Mouse (Mus musculus): Measurements from ENCODE around the gene Fblim1. TPM values are rescaled to one million over a fixed set of nuclear protein-coding genes. Genes with fewer than 3 reads are reported as not detected.
A peak's percentile ranks its signal among the peaks of the same experiment; 100 is the strongest.

Gene Fblim1
- polyA plus RNA-seq, 1 experiment from 2014 or later: 58.1 TPM

DNA sequence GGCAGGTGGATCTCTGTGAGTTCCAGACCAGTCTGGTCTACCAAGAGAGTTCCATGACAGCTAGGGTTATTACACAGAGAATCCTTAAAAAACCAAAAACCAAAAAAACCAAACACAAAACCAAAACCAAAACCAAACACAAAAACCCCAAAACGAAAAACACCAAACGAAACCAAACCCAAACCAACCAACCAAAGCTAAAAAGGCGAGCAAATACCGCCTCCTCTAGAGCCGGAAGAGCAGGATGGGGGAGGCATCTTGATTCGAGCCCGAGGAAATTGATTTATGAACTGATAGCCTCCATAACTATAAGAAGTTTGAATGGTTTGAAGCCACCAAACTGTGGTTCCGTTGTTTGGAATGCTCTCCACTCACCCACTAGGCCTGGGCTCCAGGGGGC, 22.0 kb downstream of the Fblim1 start:
- H3K27me3 ChIP-seq (ENCODE audit: insufficient read depth, low read length): no peaks in the 10 kb centered on the region
- no peak overlapping the region for H3K9ac ChIP-seq (ENCODE audit: low read depth, low read length)
- no peak overlapping the region for H3K27ac ChIP-seq
- no peak overlapping the region for H3K4me3 ChIP-seq (replicated peaks; ENCODE audit: low read depth, low read length)
- no peaks in the 10 kb centered on the region for H3K9me3 ChIP-seq (replicated peaks; ENCODE audit: low read length)
- no peak for DNase-seq (ENCODE audit: low spot score)
- H3K36me3 ChIP-seq (ENCODE audit: insufficient read depth, low read length): peaks cover 43% of the 10 kb centered on the region; the same call in 1 of the 2 replicates
- no peaks in the 10 kb centered on the region for H3K4me1 ChIP-seq (replicated peaks; ENCODE audit: insufficient read depth, low read length)
- no peak for TF ChIP-seq CTCF (IDR thresholded peaks at IDR 0.05; ENCODE audit: low read depth)
- no peak for ATAC-seq (replicated peaks; ENCODE audit: low FRiP score, low read depth)
- no peak overlapping the region for H3K4me2 ChIP-seq (ENCODE audit: low read length)
- 86% methylated on average over 8 of the region's 8 CpGs for WGBS

DNA sequence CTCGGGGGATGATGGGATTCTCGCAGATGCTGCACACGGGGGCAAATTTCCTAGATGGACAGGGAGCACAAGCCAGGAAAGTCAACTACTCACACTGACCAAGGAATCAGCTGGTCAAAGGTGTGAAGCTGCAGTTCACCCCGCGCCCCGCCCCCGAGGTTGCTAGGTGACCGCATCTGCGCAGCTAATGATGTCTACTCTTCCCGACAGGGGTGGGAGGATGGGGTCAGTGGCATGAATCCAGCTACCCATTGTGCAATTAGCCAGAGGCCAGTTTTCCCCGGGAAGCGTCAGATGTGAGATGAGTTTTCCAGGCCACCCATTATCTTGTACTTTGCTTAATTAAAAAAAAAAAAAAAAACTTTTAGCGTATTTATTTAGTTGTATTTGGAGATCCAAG, 24.8 kb downstream of the Fblim1 start:
- no peak overlapping the region for H3K9ac ChIP-seq (ENCODE audit: low read depth, low read length)
- no peak for DNase-seq (ENCODE audit: low spot score)
- no peaks in the 10 kb centered on the region for H3K9me3 ChIP-seq (replicated peaks; ENCODE audit: low read length)
- 86% methylated on average over 13 of the region's 13 CpGs for WGBS
- H3K4me3 ChIP-seq (replicated peaks; ENCODE audit: low read depth, low read length): no peak overlapping the region
- no peaks in the 10 kb centered on the region for H3K4me1 ChIP-seq (replicated peaks; ENCODE audit: insufficient read depth, low read length)
- no peak for TF ChIP-seq CTCF (IDR thresholded peaks at IDR 0.05; ENCODE audit: low read depth)
- H3K4me2 ChIP-seq (ENCODE audit: low read length): no peak overlapping the region
- ATAC-seq (replicated peaks; ENCODE audit: low FRiP score, low read depth): no peak
- H3K27ac ChIP-seq: no peak overlapping the region
- peaks cover 33% of the 10 kb centered on the region; the same call in 1 of the 2 replicates for H3K36me3 ChIP-seq (ENCODE audit: insufficient read depth, low read length)
- H3K27me3 ChIP-seq (ENCODE audit: insufficient read depth, low read length): no peaks in the 10 kb centered on the region

DNA sequence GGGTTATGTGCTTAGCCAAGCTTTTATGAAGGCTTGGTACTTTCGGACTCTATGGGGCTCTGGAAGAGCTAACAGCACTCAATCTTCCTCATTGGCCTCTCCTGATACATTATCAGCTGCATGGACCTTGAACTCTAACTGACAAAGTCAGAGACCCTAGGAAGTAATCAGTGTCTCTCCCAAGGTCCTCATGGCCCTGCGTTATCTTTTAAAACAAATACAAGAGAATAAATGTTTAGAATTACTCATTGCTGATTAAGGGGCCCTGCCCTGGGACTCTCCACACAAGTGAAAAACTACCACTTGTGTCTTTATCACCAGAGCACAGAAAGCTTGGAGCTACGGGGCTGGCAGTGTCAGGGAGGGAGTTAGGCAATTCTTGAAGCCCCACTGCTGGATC, 27.1 kb downstream of the Fblim1 start:
- no peak overlapping the region for H3K9ac ChIP-seq (ENCODE audit: low read depth, low read length)
- no peak for TF ChIP-seq CTCF (IDR thresholded peaks at IDR 0.05; ENCODE audit: low read depth)
- H3K9me3 ChIP-seq (replicated peaks; ENCODE audit: low read length): no peaks in the 10 kb centered on the region
- H3K27me3 ChIP-seq (ENCODE audit: insufficient read depth, low read length): no peaks in the 10 kb centered on the region
- DNase-seq (ENCODE audit: low spot score): no peak
- WGBS: 67% methylated on average over 3 of the region's 3 CpGs
- no peak for ATAC-seq (replicated peaks; ENCODE audit: low FRiP score, low read depth)
- H3K27ac ChIP-seq: no peak overlapping the region
- no peak overlapping the region for H3K4me3 ChIP-seq (replicated peaks; ENCODE audit: low read depth, low read length)
- no peak overlapping the region for H3K4me2 ChIP-seq (ENCODE audit: low read length)
- peaks cover 6% of the 10 kb centered on the region; the same call in 1 of the 2 replicates for H3K4me1 ChIP-seq (replicated peaks; ENCODE audit: insufficient read depth, low read length)
- peaks cover 25% of the 10 kb centered on the region; the same call in 1 of the 2 replicates for H3K36me3 ChIP-seq (ENCODE audit: insufficient read depth, low read length)

DNA sequence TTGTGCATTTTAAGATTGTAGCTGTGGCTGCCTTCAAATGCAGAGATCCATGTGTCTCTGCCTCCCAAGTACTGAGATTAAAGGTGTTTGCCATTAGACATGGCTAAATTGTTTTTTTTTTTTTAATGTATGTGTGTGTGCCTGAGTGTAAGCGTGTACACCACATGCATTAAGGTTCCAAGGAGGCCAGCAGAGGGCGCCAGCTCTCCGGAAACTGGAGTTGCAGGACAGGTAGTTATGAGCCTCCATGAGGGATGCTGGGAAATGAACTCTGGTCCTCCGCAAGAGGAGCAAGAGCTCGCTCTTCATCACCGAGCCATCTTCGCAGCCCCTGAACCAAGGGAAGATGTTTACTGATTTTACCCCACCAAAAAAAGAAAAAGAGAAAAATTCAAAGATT, 29.0 kb downstream of the Fblim1 start:
- Histone ChIP-seq H3K9ac (ENCODE audit: low read depth, low read length) (no peak overlapping the region), H3K27ac (no peak overlapping the region), H3K27me3 (ENCODE audit: insufficient read depth, low read length) (no peaks in the 10 kb centered on the region), H3K36me3 (ENCODE audit: insufficient read depth, low read length) (0 out of 2 replicates have a peak, but pooled peaks cover 11% of the 10 kb centered on the region), H3K9me3 (replicated peaks; ENCODE audit: low read length) (no peaks in the 10 kb centered on the region), H3K4me1 (replicated peaks; ENCODE audit: insufficient read depth, low read length) (peaks cover 6% of the 10 kb centered on the region; the same call in 1 of the 2 replicates), H3K4me2 (ENCODE audit: low read length) (no peak overlapping the region), H3K4me3 (replicated peaks; ENCODE audit: low read depth, low read length) (no peak overlapping the region)
- peak; percentile 35; the same call in 1 of the 2 replicates for TF ChIP-seq CTCF (IDR thresholded peaks at IDR 0.05; ENCODE audit: low read depth)
- no peak for DNase-seq (ENCODE audit: low spot score)
- WGBS: 97% methylated on average over 7 of the region's 7 CpGs
- ATAC-seq (replicated peaks; ENCODE audit: low FRiP score, low read depth): no peak

DNA sequence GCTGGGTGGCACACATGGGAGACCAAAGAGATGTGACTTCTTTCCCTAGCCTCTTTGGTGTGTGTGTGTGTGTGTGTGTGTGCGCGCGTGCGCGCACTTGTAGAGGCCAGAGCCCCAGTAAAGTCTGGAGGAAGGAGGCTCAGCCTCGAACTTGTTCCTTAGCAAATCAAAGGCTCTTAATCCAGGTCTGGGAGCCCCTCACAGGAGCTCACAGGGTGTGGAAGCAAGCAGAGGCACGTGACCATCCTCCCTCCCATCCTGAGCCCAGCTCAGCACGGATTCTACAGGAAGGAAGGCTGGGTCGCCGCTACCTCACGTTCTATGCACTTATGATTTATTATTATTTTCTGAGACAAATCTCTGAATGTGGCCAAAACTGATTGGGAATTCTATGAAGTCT, 29.5 kb downstream of the Fblim1 start:
- DNase-seq (ENCODE audit: low spot score) (no peak), ATAC-seq (replicated peaks; ENCODE audit: low FRiP score, low read depth) (no peak)
- H3K27me3 ChIP-seq (ENCODE audit: insufficient read depth, low read length): no peaks in the 10 kb centered on the region
- no peaks in the 10 kb centered on the region for H3K9me3 ChIP-seq (replicated peaks; ENCODE audit: low read length)
- 0 out of 2 replicates have a peak, but pooled peaks cover 10% of the 10 kb centered on the region for H3K36me3 ChIP-seq (ENCODE audit: insufficient read depth, low read length)
- 76% methylated on average over 11 of the region's 11 CpGs for WGBS
- peaks cover 6% of the 10 kb centered on the region; the same call in 1 of the 2 replicates for H3K4me1 ChIP-seq (replicated peaks; ENCODE audit: insufficient read depth, low read length)
- H3K4me3 ChIP-seq (replicated peaks; ENCODE audit: low read depth, low read length): no peak overlapping the region
- H3K4me2 ChIP-seq (ENCODE audit: low read length): no peak overlapping the region
- no peak overlapping the region for H3K27ac ChIP-seq
- no peak overlapping the region for H3K9ac ChIP-seq (ENCODE audit: low read depth, low read length)
- TF ChIP-seq CTCF (IDR thresholded peaks at IDR 0.05; ENCODE audit: low read depth): no peak

DNA sequence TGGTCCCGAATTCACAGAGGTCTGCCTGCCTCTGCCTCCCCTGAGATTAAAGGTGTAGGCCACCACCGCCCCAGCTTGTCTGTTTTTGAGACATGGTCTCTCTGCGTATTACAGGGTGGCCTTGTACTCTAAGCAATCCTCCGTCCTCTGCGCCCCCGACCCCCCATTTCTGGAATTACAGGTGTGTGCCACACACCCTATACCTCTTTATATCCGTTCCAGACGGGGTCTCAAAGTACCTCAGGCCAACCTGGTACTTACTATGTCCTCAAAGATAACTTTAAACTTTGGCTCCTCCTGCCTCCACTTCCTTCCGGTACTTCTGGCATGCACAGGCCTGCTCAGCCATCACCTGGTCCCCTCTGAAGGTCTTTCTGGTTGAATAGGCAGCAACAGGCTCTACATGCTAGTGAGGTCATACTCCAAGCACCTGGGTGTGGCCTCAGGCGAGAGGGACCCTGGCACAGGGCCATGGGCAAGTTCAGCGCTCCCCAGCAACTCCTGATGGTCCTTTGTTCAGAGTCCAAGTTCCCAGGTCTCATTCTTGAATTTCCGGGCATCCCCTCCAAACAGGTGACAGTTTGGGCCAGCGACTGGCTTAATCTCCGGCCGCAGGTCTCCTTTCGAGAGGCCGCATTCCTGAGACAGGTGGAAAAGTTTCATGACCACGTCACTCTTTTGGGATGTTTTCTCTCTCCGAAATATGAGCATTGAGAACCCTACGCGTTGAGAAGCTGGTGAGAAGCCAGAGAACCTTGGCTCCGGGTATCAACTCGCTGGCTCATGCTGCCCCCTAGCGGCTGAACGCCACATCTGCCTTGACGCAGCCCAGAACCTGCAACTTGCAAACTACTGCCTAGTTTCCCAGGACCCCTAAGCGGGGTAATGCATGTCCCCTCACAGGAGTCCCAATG, 30.9 kb downstream of the Fblim1 start:
- Histone ChIP-seq H3K36me3 (ENCODE audit: insufficient read depth, low read length) (0 out of 2 replicates have a peak, but pooled peaks cover 4% of the 10 kb centered on the region), H3K4me3 (replicated peaks; ENCODE audit: low read depth, low read length) (no peak overlapping the region), H3K9ac (ENCODE audit: low read depth, low read length) (no peak overlapping the region), H3K4me2 (ENCODE audit: low read length) (peak overlapping the region; percentile 34), H3K9me3 (replicated peaks; ENCODE audit: low read length) (no peaks in the 10 kb centered on the region), H3K27ac (0 out of 2 replicates have a peak overlapping the region, but pooled peaks have one; percentile 3), H3K27me3 (ENCODE audit: insufficient read depth, low read length) (no peaks in the 10 kb centered on the region), H3K4me1 (replicated peaks; ENCODE audit: insufficient read depth, low read length) (peaks cover 10% of the 10 kb centered on the region)
- peak; percentile 96 for TF ChIP-seq CTCF (IDR thresholded peaks at IDR 0.05; ENCODE audit: low read depth)
- ATAC-seq (replicated peaks; ENCODE audit: low FRiP score, low read depth) (peak; percentile 62), DNase-seq (ENCODE audit: low spot score) (peak; percentile 92)
- WGBS: 38% methylated on average over 27 of the region's 27 CpGs

Measured in kidney, postnatal 0 days (tissue).